Mouse (Mus musculus): ENCODE measurements around the gene Phlda3. TPM values are rescaled to one million over a fixed set of nuclear protein-coding genes. Genes with fewer than 3 reads are reported as not detected.

Phlda3 gene
- total RNA-seq, 2 experiments from 2014 or later, result 108 to 122 TPM

- intact Hi-C loops (cut with DNase I), result no loop called here
Measured at GRCm38 (mm10) chr1:135755913-135756312, 10.0 kb upstream of the Phlda3 start.

GRCm38 (mm10) chr1:135757287-135757686, 8.6 kb upstream of the Phlda3 start:
- DNase-seq, result no peak
- intact Hi-C loops (cut with DNase I), result no loop called here

More at GRCm38 (mm10) chr1:135755913-135756312, 10.0 kb upstream of the Phlda3 start:
- no peak for DNase-seq

DNA sequence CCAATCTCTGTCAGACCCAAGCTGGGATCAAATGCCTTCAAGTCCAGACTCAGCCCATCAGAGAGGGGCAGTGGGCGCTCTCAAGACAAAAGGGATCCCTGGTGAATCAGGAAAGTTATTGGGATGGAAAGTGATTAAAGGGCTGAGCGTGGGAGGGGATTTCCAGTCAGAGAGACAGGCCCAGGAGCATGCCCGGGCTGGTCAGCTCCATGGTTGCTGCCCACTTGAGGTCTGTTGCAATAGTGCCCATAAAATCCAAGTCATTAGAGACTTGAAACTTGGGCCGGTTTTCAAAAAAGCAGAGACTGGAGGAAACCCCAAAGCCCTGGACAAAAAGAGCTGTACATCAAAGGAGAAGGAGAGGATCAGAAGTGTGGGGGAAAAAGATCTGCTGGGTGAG, 6.2 kb upstream of the Phlda3 start:
- DNase-seq, result no peak
- intact Hi-C loops (cut with DNase I), result no loop called here

DNA sequence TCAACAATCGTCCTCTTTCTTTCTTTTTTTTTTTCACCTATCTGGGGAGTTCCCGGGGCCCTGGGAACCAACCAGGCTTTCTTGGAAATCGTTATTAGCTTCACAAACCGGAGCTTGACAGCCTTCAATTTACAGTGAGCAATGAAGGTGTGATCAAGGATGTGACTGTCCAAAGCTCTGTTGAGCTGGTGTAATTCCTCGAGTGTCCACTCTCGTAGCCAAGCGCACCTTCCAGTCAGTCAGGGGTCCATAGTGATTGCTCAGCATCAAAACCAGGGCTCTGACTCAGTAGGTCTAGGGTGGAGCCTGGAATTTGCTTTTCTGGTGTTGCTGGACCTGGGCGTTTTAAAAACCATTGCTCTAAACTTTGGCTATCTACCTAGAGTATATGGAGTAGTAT, 5.7 kb upstream of the Phlda3 start:
- no peak for DNase-seq

DNA sequence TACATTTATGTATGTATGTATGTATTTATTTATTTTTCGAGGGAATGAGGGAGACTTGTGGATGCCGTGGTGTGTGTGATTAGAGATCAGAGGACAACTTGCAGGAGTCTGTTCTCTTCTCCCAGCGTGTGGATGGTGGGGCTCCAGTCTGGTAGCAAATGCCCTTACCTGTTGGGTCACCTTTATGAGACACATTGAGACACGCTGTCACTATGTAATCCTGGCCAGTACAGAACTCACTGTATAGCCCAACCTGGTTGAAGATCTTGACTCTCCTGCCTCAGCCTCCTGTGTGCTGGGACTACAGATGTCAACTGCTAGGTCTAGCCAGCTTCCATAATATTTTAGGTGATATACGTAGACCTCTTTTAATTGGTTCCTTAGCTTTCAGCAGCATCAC, 4.2 kb upstream of the Phlda3 start:
- intact Hi-C loops (cut with DNase I), result no loop called here
- no peak for DNase-seq

More for the DNA sequence above, 5.7 kb upstream of the Phlda3 start:
- intact Hi-C loops (cut with DNase I), result no loop called here

GRCm38 (mm10) chr1:135763503-135764205, 2.3 kb upstream of the Phlda3 start:
- intact Hi-C loops (cut with DNase I), result no loop called here
- peak in 1 of 2 experiments; percentile 37 for DNase-seq

GRCm38 (mm10) chr1:135764206-135764528, 1.8 kb upstream of the Phlda3 start:
- intact Hi-C loops (cut with DNase I), result no loop called here
- no peak for DNase-seq

DNA sequence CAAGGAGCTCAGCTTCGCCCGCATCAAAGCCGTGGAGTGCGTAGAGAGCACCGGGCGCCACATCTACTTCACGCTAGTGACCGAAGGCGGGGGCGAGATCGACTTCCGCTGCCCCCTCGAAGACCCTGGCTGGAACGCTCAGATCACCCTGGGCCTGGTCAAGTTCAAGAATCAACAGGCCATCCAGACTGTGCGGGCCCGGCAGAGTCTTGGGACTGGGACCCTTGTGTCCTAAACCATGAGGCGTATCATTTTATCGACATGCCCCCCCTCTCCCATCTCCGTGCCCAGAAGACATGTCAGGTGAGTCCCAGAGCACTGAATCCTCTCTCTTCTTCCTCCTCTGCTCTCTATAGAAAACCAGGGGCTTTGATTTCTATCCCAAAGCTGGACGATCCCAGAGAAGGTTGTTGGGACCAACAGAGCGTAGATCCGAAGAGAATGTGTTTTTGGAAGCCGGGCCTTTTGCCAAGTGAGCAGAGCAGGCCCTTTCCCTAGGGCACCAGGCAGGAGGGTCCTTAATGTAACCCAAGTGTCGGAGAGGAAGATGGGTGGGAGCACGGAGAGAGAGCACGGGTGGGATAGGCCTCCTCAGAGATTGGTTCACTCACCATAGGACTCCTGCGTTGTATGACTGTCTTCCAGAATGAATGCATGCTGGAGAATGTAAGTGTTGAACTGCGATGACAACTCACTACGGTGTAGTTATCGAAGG, 830 bp downstream of the Phlda3 start:
- no peak for DNase-seq
- intact Hi-C loops (cut with DNase I), result no loop called here

GRCm38 (mm10) chr1:135767324-135767890, 1.5 kb downstream of the Phlda3 start:
- DNase-seq, result no peak
- intact Hi-C loops (cut with DNase I), result no loop called here

- intact Hi-C loops (cut with DNase I), result no loop called here
- DNase-seq, result no peak
Measured at GRCm38 (mm10) chr1:135768400-135768799, 2.5 kb downstream of the Phlda3 start.

GRCm38 (mm10) chr1:135770237-135770636, 4.3 kb downstream of the Phlda3 start:
- no peak for DNase-seq
- intact Hi-C loops (cut with DNase I), result no loop called here

DNA sequence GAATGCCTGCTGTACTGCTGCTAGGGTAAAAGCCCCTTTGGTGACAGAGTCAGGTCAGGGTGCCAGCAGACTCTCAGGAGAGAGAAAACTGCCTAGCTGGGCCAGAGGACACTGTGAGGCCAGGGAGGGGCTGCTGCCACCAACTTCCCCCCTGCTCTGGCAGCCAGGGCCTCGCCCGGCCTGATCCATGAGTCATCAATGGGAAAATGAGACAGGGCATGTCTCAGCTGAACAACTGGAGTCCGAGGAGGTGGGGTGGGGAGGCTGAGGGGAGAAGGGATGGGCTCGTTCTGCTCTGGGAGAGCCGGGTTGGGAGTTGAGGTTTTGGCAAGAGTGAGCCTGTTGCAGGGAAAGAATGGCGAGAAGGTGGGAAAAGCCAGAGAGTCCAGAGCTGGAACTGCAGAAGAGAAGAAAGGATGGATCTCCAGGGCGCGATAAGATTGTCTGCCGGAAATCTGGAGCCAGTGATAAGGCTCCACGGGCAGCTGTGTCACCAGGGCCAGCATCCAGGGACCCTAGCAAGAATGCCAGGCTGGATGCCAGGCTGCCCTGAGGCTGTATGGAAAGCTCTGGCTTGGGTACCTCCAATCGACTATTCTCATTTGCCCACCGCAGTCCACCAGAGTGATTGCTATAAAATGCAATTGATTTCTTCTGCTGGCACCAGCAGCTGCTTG, 5.1 kb downstream of the Phlda3 start:
- intact Hi-C loops (cut with DNase I), result no loop called here

GRCm38 (mm10) chr1:135771573-135771970, 5.7 kb downstream of the Phlda3 start:
- intact Hi-C loops (cut with DNase I), result no loop called here
- DNase-seq, result no peak

More for the DNA sequence above, 5.1 kb downstream of the Phlda3 start:
- DNase-seq, result peak in 1 of 2 experiments; percentile 65

- no peak for DNase-seq
- intact Hi-C loops (cut with DNase I), result no loop called here
Measured at GRCm38 (mm10) chr1:135776596-135776995, 10.7 kb downstream of the Phlda3 start.

DNA sequence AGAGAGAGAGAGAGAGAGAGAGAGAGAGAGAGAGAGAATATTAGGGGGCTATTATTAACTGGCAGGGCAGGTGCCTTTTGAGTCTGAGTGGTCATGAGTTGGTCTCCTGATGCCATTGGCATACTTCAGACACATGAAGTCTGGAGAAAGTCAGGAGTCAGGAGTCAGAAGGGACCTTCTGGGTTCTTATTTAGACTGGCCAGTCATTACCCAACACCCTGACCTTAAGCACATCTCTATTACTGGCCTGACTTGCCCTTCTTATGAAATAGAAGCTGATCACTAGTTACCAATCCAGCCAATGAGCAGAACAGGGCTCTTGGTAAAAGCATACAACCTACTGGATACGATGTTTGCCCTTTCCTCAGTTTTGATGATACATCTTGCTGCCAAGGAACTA, 11.1 kb downstream of the Phlda3 start:
- intact Hi-C loops (cut with DNase I), result no loop called here
- DNase-seq, result no peak

GRCm38 (mm10) chr1:135778780-135779535, 13.0 kb downstream of the Phlda3 start, which contains the start of gene Tnni1:
Gene Tnni1, plus strand, starts transcription at chr1:135779434.
- peak in 1 of 2 experiments; percentile 47 for DNase-seq
- intact Hi-C loops (cut with DNase I), result no loop called here

DNA sequence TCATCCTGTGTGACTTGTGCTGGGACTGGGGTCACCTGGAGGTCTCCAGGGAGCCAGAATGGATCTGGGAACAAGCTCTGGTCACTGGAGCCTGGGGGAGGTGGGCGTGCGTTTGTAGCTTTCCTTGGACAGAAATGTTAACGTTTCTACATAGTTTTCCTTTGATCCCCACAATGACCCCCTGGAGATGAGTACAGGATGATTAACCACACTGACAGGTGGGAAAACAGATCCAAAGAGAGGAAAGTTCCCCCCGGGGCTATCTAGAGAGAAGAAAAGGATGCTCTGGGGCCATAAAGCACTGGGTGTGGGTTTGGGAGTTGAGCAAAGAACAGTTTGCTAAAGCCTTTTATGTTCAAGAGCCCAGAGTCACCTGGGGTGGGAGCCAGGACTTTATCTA, 14.7 kb downstream of the Phlda3 start:
- intact Hi-C loops (cut with DNase I), result loop anchor here (1.0 to 2.0 kb wide), 2 partner anchors 27 to 62 kb away; no protein-coding TSS in a partner anchor
- DNase-seq, result no peak

DNA sequence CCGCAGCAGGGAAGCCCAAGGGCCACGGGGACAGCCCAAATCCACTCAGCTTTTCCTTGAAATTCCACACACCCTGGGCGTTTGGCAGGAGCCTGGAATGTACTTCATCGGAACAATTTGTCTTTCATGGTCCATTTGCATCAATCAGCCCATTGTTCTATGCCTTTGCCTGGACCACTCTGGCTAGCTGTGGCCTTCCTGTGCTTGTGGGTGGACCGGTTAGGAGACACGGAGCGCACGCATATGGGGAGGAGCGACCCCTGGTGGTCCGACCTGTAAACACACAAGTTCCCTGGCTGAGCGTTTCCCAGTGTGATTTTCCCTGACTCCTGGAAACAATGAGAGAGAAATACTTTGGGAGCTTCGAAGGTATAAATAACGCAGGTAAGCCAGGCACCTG, 15.3 kb downstream of the Phlda3 start:
- intact Hi-C loops (cut with DNase I), result loop anchor here (1.0 to 2.0 kb wide), 2 partner anchors 28 to 62 kb away; no protein-coding TSS in a partner anchor

DNA sequence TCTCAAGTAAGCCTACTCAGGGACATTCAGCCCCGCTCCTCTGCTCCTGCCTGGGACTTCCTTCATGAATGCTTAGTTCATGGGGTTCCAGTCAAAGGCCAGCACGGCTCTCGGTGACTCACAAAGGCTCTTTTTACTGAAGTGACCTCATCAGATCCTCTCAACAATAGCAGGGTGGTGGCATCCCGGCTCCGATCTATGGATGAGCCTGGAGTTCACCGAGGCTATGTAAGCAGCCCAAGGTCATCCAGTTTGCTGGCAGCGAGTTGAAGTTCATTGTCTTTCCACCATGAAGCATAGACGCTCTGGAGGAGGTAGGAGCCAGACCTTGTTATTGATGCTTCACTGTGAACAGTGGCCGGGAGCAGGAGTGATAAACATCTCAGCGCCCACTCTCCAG, 16.9 kb downstream of the Phlda3 start:
- no peak for DNase-seq
- intact Hi-C loops (cut with DNase I), result no loop called here

More for the DNA sequence above, 15.3 kb downstream of the Phlda3 start:
- peak; percentile 71 to 75 for DNase-seq

GRCm38 (mm10) chr1:135787799-135788198, 21.9 kb downstream of the Phlda3 start:
- intact Hi-C loops (cut with DNase I), result no loop called here
- DNase-seq, result peak in 1 of 2 experiments; percentile 73
